Mouse (Mus musculus) forebrain, postnatal 0 days (tissue): ENCODE measurements around the gene Stat6. TPM values are rescaled to one million over a fixed set of nuclear protein-coding genes. Genes with fewer than 3 reads are reported as not detected.

Experiments used
- ATAC-seq: fragments of 200-750 bp; cut with Nextera tagmentation; 2 replicates; pipeline ENCODE4 v1.8.0; 2017; ENCODE audit warnings: mild to moderate bottlenecking, moderate library complexity
- DNase-seq: peaks from one replicate; pipeline ENCODE4 v3.0.0-alpha.2; 2015
- H3K27ac ChIP-seq: fragments of 300-500 bp; sonication (generic); 2 replicates; pipeline ENCODE4 v1.5.1; 2014; ENCODE audit warnings: low read depth, mild to moderate bottlenecking, antibody characterized with exemption, low read length, moderate library complexity, mixed read lengths
- H3K27me3 ChIP-seq: fragments of 300-500 bp; sonication (generic); 2 replicates; pipeline ENCODE4 v1.6.1; 2014; ENCODE audit warnings: mild to moderate bottlenecking, low read length, mixed read lengths; ENCODE audit not compliant: insufficient read depth
- H3K36me3 ChIP-seq: fragments of 300-500 bp; sonication (generic); 2 replicates; pipeline ENCODE4 v1.6.1; 2014; ENCODE audit warnings: mild to moderate bottlenecking, moderate library complexity; ENCODE audit not compliant: insufficient read depth
- H3K4me1 ChIP-seq: fragments of 300-500 bp; sonication (generic); 2 replicates; pipeline ENCODE4 v1.6.1; 2014; ENCODE audit warnings: antibody characterized with exemption; ENCODE audit not compliant: insufficient read depth
- H3K4me2 ChIP-seq: fragments of 300-500 bp; sonication (generic); 2 replicates; pipeline ENCODE4 v1.6.1; 2014; ENCODE audit warnings: low read depth, mild to moderate bottlenecking, moderate library complexity
- H3K4me3 ChIP-seq: fragments of 300-500 bp; sonication (generic); 2 replicates; pipeline ENCODE4 v1.5.1; 2014; ENCODE audit warnings: low read depth, low read length, mixed read lengths
- H3K9ac ChIP-seq: fragments of 300-500 bp; sonication (generic); 2 replicates; pipeline ENCODE4 v1.6.1; 2014; ENCODE audit warnings: mild to moderate bottlenecking
- H3K9me3 ChIP-seq: fragments of 300-500 bp; sonication (generic); 2 replicates; pipeline ENCODE4 v1.6.1; 2016; ENCODE audit warnings: low read length
- CTCF ChIP-seq: sonication (generic); IDR thresholded peaks from 2 replicates; pipeline ENCODE4 v1.5.1; 2016; ENCODE audit warnings: antibody characterized with exemption, control low read depth, low read depth
- WGBS: fragments of 180-500 bp; shearing (Covaris S2); extraction: QIAGEN DNeasy Blood & Tissue Kit; methylation state at CpG from one replicate; pipeline ENCODE4 v1.1.7; 2014; 5-methylcytosine and 5-hydroxymethylcytosine counted together
- polyA plus RNA-seq: library from polyadenylated mRNA; unstranded; fragments of >200 nt; fragmentation: Nextera tagmentation; extraction: Ambion mirVana; gene quantifications from 2 replicates; pipeline ENCODE4 v1.2.1, GENCODE M21; 2015
- total RNA-seq: library from RNA; depleted of rRNA; stranded (reverse); fragments of >200 nt; gene quantifications from 2 replicates; pipeline ENCODE4 v1.2.3, GENCODE M21; 2014; rRNA removed

Gene Stat6
- 4.6 and 5.4 TPM in 2 replicates for total RNA-seq
- 4.3 and 4.4 TPM in 2 replicates for polyA plus RNA-seq

DNA sequence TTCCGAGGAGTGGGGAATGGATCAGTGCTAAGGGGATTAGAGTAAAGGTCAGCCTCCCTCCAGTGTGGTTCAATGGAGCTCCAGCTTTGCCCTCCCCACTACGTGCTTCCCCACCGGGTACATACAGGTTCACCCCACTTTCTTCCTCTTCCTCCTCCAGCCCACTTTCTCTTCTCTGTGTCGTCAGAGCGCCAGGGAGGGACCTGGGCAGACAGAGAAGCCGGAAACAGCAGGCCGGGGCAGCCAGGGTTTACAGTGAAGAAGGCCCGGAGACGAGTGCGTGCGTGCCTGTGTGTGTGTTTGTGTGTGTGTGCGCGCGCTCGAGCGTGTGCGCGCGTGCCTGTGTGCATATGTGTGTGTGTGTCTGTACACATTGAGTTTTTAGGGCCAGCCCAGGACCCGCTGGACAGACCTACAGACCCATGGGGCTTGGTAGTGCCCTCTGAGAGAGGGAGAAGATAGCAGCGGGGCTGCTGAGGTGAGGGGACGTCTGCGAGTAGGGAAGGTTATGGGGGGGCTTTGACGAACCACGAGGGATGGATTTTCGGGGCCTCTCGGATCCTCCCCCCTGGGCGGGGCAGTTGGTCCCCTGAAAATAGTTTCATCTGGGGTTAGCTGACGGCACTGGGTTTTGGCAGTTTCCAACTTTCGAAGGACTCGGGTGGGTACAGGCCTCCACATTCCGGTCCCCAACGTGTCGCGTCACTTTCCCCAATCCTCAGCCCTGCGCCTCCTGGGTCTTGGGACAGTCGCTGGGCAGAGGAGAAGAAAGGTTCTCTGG, at the start of gene Stat6:
TSS of gene Stat6 (plus strand) at position 215 of the 781 bp plus-strand sequence.
- DNase-seq (peak; percentile 29), ATAC-seq (peak; percentile 41; the same call in 1 of the 2 replicates)
- WGBS, result 11% methylated on average over 37 of the region's 37 CpGs
- Histone ChIP-seq H3K9ac (peak within 1 kb of the TSS; percentile 39), H3K4me2 (peak within 1 kb of the TSS; percentile 52), H3K9me3 (no peaks in the 10 kb centered on the region), H3K27ac (peak within 1 kb of the TSS; percentile 29; the same call in 1 of the 2 replicates), H3K27me3 (peaks cover 2% of the 10 kb centered on the region; the same call in 1 of the 2 replicates), H3K36me3 (no peaks in the 10 kb centered on the region), H3K4me1 (no peaks in the 10 kb centered on the region), H3K4me3 (peak within 1 kb of the TSS; percentile 33)
- no peak for TF ChIP-seq CTCF

DNA sequence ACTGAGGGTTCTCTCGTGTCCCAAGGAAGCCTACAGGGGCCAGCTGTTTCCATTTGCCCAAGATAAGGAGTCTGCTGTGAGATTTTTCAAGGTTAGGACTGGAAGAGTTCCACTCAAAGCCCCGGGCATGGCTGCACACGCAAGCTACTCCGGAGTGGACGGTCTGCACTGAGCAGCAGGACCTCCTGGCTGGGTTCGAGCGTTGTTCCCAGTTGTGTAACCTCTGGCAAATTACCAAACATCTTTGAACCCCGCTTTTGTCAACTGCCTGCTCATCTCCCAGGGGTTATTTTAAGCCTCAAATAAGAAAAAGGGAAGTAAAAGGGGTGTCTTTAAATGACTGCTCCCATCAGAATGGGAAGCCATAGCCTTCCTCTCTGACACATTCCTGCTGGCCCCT, 48.4 kb upstream of the Stat6 start:
- H3K9ac ChIP-seq, result no peak overlapping the region
- no peaks in the 10 kb centered on the region for H3K9me3 ChIP-seq
- H3K36me3 ChIP-seq, result peaks cover 76% of the 10 kb centered on the region
- no peak for TF ChIP-seq CTCF
- DNase-seq, result no peak
- H3K27me3 ChIP-seq, result no peaks in the 10 kb centered on the region
- no peak for ATAC-seq
- no peak overlapping the region for H3K27ac ChIP-seq
- peaks cover 6% of the 10 kb centered on the region; the same call in 1 of the 2 replicates for H3K4me1 ChIP-seq
- no peak overlapping the region for H3K4me3 ChIP-seq
- 93% methylated on average over 8 of the region's 8 CpGs for WGBS
- no peak overlapping the region for H3K4me2 ChIP-seq

DNA sequence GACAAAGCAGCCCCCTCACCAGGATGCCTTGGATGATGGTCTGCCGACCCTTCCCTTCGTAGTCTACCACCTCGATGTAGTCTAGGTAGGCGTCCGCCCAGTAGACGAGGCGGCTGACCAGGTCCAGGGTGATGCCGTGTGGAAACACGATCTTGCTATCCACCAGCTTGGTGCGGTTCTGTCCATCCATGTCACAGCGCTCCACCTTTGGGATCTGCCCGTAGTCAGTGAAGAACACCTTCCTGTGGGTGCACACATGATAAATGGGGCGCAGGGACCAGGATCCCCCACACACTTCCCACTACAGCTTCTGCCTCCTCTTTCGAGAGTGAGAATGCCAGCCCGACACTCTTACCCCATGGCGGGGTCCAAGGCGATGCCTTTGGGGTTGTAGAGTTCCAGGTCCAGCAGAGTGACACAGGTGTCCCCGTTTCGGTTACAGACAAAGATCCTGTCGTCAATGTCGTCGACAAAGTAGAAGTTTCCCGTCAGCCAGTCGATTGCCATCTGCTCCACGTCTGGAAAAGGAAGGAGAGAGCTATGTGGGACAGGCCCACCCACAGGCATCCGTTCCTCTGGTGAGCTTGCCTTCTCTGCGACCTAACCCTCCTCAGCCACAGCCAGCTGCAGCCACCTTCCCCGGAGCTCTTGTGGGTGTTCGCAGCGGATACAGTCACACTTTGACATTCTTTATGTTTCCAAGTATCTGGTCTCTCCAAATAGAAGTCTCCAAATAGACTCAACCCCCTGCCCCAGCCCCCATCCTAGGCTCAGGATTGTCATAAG, 47.7 kb upstream of the Stat6 start:
- no peak for TF ChIP-seq CTCF
- Histone ChIP-seq H3K4me1 (peaks cover 9% of the 10 kb centered on the region; the same call in 1 of the 2 replicates), H3K9ac (no peak overlapping the region), H3K4me2 (no peak overlapping the region), H3K27me3 (no peaks in the 10 kb centered on the region), H3K9me3 (no peaks in the 10 kb centered on the region), H3K36me3 (peaks cover 73% of the 10 kb centered on the region), H3K4me3 (no peak overlapping the region), H3K27ac (no peak overlapping the region)
- WGBS, result 89% methylated on average over 30 of the region's 30 CpGs
- no peak for DNase-seq
- no peak for ATAC-seq

DNA sequence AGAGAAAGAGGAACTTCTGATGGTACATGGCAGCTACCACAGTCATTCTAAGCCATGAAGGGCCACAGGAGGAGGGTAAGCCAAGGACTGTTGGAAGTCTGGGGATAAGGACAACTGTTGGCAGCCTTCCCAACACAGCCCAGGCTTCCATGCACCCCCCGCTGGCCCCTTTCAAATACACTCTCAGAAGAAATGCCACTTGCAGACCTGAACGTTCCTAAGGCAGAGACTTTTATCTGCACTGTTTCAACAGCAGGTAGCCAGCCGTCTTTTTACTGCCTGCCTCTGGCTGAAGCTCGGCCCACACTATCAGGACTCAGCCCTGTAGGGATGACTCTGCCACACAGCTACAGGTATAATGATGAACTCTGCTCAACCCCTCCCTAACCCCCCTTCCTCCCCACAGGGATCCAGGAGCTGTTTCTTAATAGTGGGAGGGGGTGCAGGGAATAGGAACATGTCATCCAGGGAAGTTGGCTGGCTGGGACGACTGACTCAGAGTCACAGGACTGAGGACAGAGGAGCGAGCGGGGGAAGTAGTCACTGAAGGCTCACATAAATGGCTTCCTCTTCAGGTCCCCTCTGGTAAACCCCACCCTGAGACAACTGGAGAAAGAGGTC, 46.4 kb upstream of the Stat6 start:
- no peak overlapping the region for H3K4me3 ChIP-seq
- ATAC-seq (no peak; the same call in 1 of the 2 replicates), DNase-seq (peak; percentile 42)
- H3K27me3 ChIP-seq, result no peaks in the 10 kb centered on the region
- WGBS, result 39% methylated on average over 7 of the region's 7 CpGs
- H3K27ac ChIP-seq, result peak overlapping the region; percentile 40; the same call in 1 of the 2 replicates
- H3K4me2 ChIP-seq, result no peak overlapping the region
- H3K9me3 ChIP-seq, result no peaks in the 10 kb centered on the region
- H3K4me1 ChIP-seq, result peaks cover 9% of the 10 kb centered on the region; the same call in 1 of the 2 replicates
- no peak overlapping the region for H3K9ac ChIP-seq
- peaks cover 72% of the 10 kb centered on the region for H3K36me3 ChIP-seq
- TF ChIP-seq CTCF, result no peak

DNA sequence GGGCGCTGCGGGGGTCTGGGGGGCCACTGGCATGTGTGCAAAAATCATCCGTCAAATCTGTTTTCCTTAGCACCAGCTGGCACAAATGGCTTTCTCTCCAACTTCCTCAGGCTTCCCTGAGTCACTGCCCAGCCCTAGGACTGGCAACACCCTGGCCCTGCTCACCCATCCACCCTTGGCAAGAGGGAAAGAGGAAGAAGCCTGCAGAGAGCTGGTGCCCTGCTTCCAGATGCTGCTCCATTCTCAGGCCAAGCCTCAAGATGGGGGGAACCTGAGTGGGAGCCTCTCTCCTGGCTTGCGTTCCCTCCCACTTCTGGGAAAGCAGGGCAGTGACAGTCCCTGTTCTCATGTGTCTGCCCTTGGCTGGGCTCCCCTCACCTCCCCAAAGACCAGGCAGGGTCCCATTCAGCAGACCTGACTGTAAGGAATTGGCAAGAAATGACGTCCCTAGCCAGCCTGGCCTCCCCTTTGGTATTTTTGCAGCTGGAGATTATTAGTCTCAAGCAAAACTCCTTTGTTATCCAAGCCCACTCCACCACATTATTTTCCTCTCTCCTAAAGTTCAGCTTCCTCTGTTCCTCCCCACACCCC, 45.4 kb upstream of the Stat6 start:
- DNase-seq (no peak), ATAC-seq (peak; percentile 47; the same call in 1 of the 2 replicates)
- Histone ChIP-seq H3K36me3 (peaks cover 72% of the 10 kb centered on the region), H3K4me1 (peaks cover 9% of the 10 kb centered on the region; the same call in 1 of the 2 replicates), H3K9ac (no peak overlapping the region), H3K9me3 (no peaks in the 10 kb centered on the region), H3K27ac (0 out of 2 replicates have a peak overlapping the region, but pooled peaks have one; percentile 40), H3K4me2 (no peak overlapping the region), H3K4me3 (no peak overlapping the region), H3K27me3 (no peaks in the 10 kb centered on the region)
- 65% methylated on average over 5 of the region's 5 CpGs for WGBS
- TF ChIP-seq CTCF, result no peak

DNA sequence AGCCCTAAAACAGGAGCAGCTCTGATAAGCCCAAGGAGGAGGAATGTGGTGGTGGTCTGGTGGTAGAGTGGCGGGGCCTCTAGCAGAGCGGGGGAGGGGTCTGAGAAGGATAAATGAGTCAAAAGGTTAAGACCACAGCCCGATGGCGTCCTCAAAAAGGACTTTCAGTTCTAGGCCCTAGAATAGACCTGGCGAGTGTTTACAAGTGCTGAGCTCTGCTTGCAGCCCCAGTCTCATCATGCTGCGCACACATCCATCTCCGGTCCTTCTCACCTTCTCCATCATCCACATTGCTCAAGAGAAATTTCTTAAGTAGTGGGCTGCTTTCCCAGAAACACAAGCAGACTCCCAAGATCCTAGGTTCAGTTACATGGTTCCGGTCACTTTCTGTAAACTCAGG, 44.2 kb upstream of the Stat6 start:
- no peak overlapping the region for H3K9ac ChIP-seq
- WGBS, result 64% methylated on average over 8 of the region's 8 CpGs
- no peak overlapping the region for H3K4me3 ChIP-seq
- peaks cover 9% of the 10 kb centered on the region; the same call in 1 of the 2 replicates for H3K4me1 ChIP-seq
- ATAC-seq (no peak), DNase-seq (no peak)
- H3K27me3 ChIP-seq, result no peaks in the 10 kb centered on the region
- no peak overlapping the region for H3K4me2 ChIP-seq
- H3K27ac ChIP-seq, result no peak overlapping the region
- peaks cover 71% of the 10 kb centered on the region for H3K36me3 ChIP-seq
- no peak for TF ChIP-seq CTCF
- H3K9me3 ChIP-seq, result no peaks in the 10 kb centered on the region
